Mouse (Mus musculus): ENCODE measurements at regions not wholly inside any gene's neighbourhood (a gene's known extent, or its start where the extent isn't known, plus 50 kb on each side); places are given as distances from the start of the nearest gene placed in this dataset.

- TF ChIP-seq CTCF (IDR thresholded peaks at IDR 0.05; ENCODE audit: control insufficient read depth, insufficient read depth, insufficient read length) = no peak
- TF ChIP-seq FOSL1 (IDR thresholded peaks at IDR 0.05; ENCODE audit: insufficient read depth, low read length, poor library complexity, severe bottlenecking) = no peak
- no peak for TF ChIP-seq USF1 (IDR thresholded peaks at IDR 0.05; ENCODE audit: low read depth)
- TF ChIP-seq MYOD1 (IDR thresholded peaks at IDR 0.05; ENCODE audit: control insufficient read depth, insufficient read length, low read depth) = no peak
- no peak for TF ChIP-seq MYOG (IDR thresholded peaks at IDR 0.05; ENCODE audit: control insufficient read depth, extremely low read depth, insufficient read length)
- TF ChIP-seq MAX (IDR thresholded peaks at IDR 0.05) = no peak
These were observed 514.1 kb upstream of the Gm10131 start for GRCm38 (mm10) chr8:34625670-34626069.

Measured in C2C12 (cell line).